Mouse (Mus musculus) hindbrain, embryonic 14.5 days (tissue): ENCODE measurements around the gene Izumo2. TPM values are rescaled to one million over a fixed set of nuclear protein-coding genes. Genes with fewer than 3 reads are reported as not detected.
A peak's percentile ranks its signal among the peaks of the same experiment; 100 is the strongest.

Experiments used
- ATAC-seq: fragments of 200-750 bp; cut with Nextera tagmentation; 2 replicates; pipeline ENCODE4 v1.8.0; 2017; ENCODE audit warnings: moderate number of reproducible peaks, mild to moderate bottlenecking, moderate TSS enrichment, moderate library complexity; ENCODE audit not compliant: low FRiP score
- DNase-seq: peaks from one replicate; pipeline ENCODE4 v3.0.0-alpha.2; 2015; ENCODE audit warnings: low spot score
- H3K27ac ChIP-seq: fragments of 300-500 bp; sonication (generic); 2 replicates; pipeline ENCODE4 v1.5.1; 2014; ENCODE audit warnings: mild to moderate bottlenecking, moderate library complexity
- H3K27me3 ChIP-seq: fragments of 300-500 bp; sonication (generic); 2 replicates; pipeline ENCODE4 v1.6.1; 2014; ENCODE audit warnings: mild to moderate bottlenecking, low read length, mixed read lengths; ENCODE audit not compliant: control insufficient read depth, insufficient read depth
- H3K36me3 ChIP-seq: fragments of 300-500 bp; sonication (generic); replicated peaks from 2 replicates; pipeline ENCODE4 v1.6.1; 2014; ENCODE audit not compliant: control insufficient read depth, insufficient read depth
- H3K4me1 ChIP-seq: fragments of 300-500 bp; sonication (generic); replicated peaks from 2 replicates; pipeline ENCODE4 v1.6.1; 2014; ENCODE audit warnings: antibody characterized with exemption, low read length, mixed read lengths; ENCODE audit not compliant: control insufficient read depth, insufficient read depth
- H3K4me2 ChIP-seq: fragments of 300-500 bp; sonication (generic); replicated peaks from 2 replicates; pipeline ENCODE4 v1.6.1; 2014; ENCODE audit warnings: mild to moderate bottlenecking, moderate library complexity
- H3K4me3 ChIP-seq: fragments of 300-500 bp; sonication (generic); replicated peaks from 2 replicates; pipeline ENCODE4 v1.5.1; 2014; ENCODE audit warnings: mild to moderate bottlenecking, low read length
- H3K9ac ChIP-seq: fragments of 300-500 bp; sonication (generic); 2 replicates; pipeline ENCODE4 v1.6.1; 2014
- H3K9me3 ChIP-seq: fragments of 300-500 bp; sonication (generic); 2 replicates; pipeline ENCODE4 v1.6.1; 2016; ENCODE audit warnings: low read length; ENCODE audit not compliant: control insufficient read depth
- WGBS: fragments of 180-500 bp; shearing (Covaris S2); extraction: QIAGEN DNeasy Blood & Tissue Kit; methylation state at CpG from one replicate; pipeline ENCODE4 v1.1.7; 2014; 5-methylcytosine and 5-hydroxymethylcytosine counted together
- polyA plus RNA-seq: library from polyadenylated mRNA; unstranded; fragments of >200 nt; fragmentation: Nextera tagmentation; extraction: Ambion mirVana; gene quantifications from 2 replicates; pipeline ENCODE4 v1.2.1, GENCODE M21; 2014

The Izumo2 gene
- polyA plus RNA-seq, 1 experiment from 2014 or later: not detected

- H3K27ac ChIP-seq: no peak overlapping the region
- H3K4me3 ChIP-seq: no peak overlapping the region
- H3K36me3 ChIP-seq: no peaks in the 10 kb centered on the region
- H3K4me2 ChIP-seq: no peak overlapping the region
- no peaks in the 10 kb centered on the region for H3K9me3 ChIP-seq
- 85% methylated on average over 7 of the region's 7 CpGs for WGBS
- no peak for DNase-seq
- H3K27me3 ChIP-seq: no peaks in the 10 kb centered on the region
- H3K4me1 ChIP-seq: peaks cover 4% of the 10 kb centered on the region; the same call in 1 of the 2 replicates
- ATAC-seq: no peak
- H3K9ac ChIP-seq: no peak overlapping the region
Observed at GRCm38 (mm10) chr7:44689331-44689730, 19.2 kb upstream of the Izumo2 start.

GRCm38 (mm10) chr7:44693427-44694175 lies 14.9 kb upstream of the Izumo2 start:
- Histone ChIP-seq H3K4me3 (no peak overlapping the region), H3K9me3 (no peaks in the 10 kb centered on the region), H3K4me1 (no peaks in the 10 kb centered on the region; the same call in 1 of the 2 replicates), H3K4me2 (no peak overlapping the region), H3K36me3 (no peaks in the 10 kb centered on the region), H3K27me3 (no peaks in the 10 kb centered on the region), H3K27ac (no peak overlapping the region), H3K9ac (no peak overlapping the region)
- ATAC-seq (no peak), DNase-seq (no peak)
- WGBS: 80% methylated on average over 10 of the region's 10 CpGs

- H3K9me3 ChIP-seq: no peaks in the 10 kb centered on the region
- no peaks in the 10 kb centered on the region for H3K36me3 ChIP-seq
- H3K4me3 ChIP-seq: no peak overlapping the region
- DNase-seq: no peak
- H3K4me2 ChIP-seq: no peak overlapping the region
- H3K9ac ChIP-seq: no peak overlapping the region
- ATAC-seq: no peak
- no peaks in the 10 kb centered on the region; the same call in 1 of the 2 replicates for H3K4me1 ChIP-seq
- H3K27me3 ChIP-seq: no peaks in the 10 kb centered on the region
- 96% methylated on average over 4 of the region's 4 CpGs for WGBS
- H3K27ac ChIP-seq: no peak overlapping the region
Observed at GRCm38 (mm10) chr7:44695223-44695622, 13.3 kb upstream of the Izumo2 start.

- no peaks in the 10 kb centered on the region for H3K36me3 ChIP-seq
- no peak for ATAC-seq
- H3K4me1 ChIP-seq: no peaks in the 10 kb centered on the region; the same call in 1 of the 2 replicates
- 16% methylated on average over 20 of the region's 20 CpGs for WGBS
- H3K27ac ChIP-seq: no peak overlapping the region
- no peak overlapping the region for H3K4me2 ChIP-seq
- peak overlapping the region; percentile 16; the same call in 1 of the 2 replicates for H3K9ac ChIP-seq
- no peak overlapping the region for H3K4me3 ChIP-seq
- no peaks in the 10 kb centered on the region for H3K9me3 ChIP-seq
- no peak for DNase-seq
- H3K27me3 ChIP-seq: no peaks in the 10 kb centered on the region
Observed at GRCm38 (mm10) chr7:44697191-44697710, 11.3 kb upstream of the Izumo2 start.

- WGBS: 58% methylated on average over 7 of the region's 7 CpGs
- no peak for ATAC-seq
Observed at GRCm38 (mm10) chr7:44697980-44698379, 10.6 kb upstream of the Izumo2 start.

GRCm38 (mm10) chr7:44701921-44702320 lies 6.6 kb upstream of the Izumo2 start:
- H3K9ac ChIP-seq: no peak overlapping the region
- no peaks in the 10 kb centered on the region for H3K36me3 ChIP-seq
- WGBS: 8% methylated on average over 6 of the region's 6 CpGs
- ATAC-seq (peak; percentile 79), DNase-seq (peak; percentile 65)
- no peaks in the 10 kb centered on the region for H3K9me3 ChIP-seq
- no peak overlapping the region for H3K27ac ChIP-seq
- no peak overlapping the region for H3K4me3 ChIP-seq
- no peaks in the 10 kb centered on the region; the same call in 1 of the 2 replicates for H3K4me1 ChIP-seq
- no peaks in the 10 kb centered on the region for H3K27me3 ChIP-seq
- H3K4me2 ChIP-seq: no peak overlapping the region

More at GRCm38 (mm10) chr7:44697980-44698379, 10.6 kb upstream of the Izumo2 start:
- Histone ChIP-seq H3K9ac (no peak overlapping the region), H3K4me3 (no peak overlapping the region), H3K36me3 (no peaks in the 10 kb centered on the region), H3K27me3 (no peaks in the 10 kb centered on the region), H3K4me1 (no peaks in the 10 kb centered on the region; the same call in 1 of the 2 replicates), H3K9me3 (no peaks in the 10 kb centered on the region), H3K27ac (no peak overlapping the region), H3K4me2 (no peak overlapping the region)
- no peak for DNase-seq

- H3K9ac ChIP-seq: no peak overlapping the region
- H3K4me2 ChIP-seq: no peak overlapping the region
- H3K4me3 ChIP-seq: no peak overlapping the region
- H3K9me3 ChIP-seq: no peaks in the 10 kb centered on the region
- 82% methylated on average over 8 of the region's 8 CpGs for WGBS
- no peak overlapping the region for H3K27ac ChIP-seq
- no peaks in the 10 kb centered on the region for H3K27me3 ChIP-seq
- no peak for DNase-seq
- no peak for ATAC-seq
- no peaks in the 10 kb centered on the region for H3K4me1 ChIP-seq
- H3K36me3 ChIP-seq: no peaks in the 10 kb centered on the region
Observed at GRCm38 (mm10) chr7:44702985-44703384, 5.6 kb upstream of the Izumo2 start.

GRCm38 (mm10) chr7:44704363-44704762 lies 4.2 kb upstream of the Izumo2 start:
- no peak for ATAC-seq
- H3K36me3 ChIP-seq: no peaks in the 10 kb centered on the region
- H3K4me3 ChIP-seq: no peak overlapping the region
- peak; percentile 45 for DNase-seq
- H3K4me1 ChIP-seq: no peaks in the 10 kb centered on the region
- H3K9ac ChIP-seq: no peak overlapping the region
- H3K4me2 ChIP-seq: no peak overlapping the region
- H3K27ac ChIP-seq: no peak overlapping the region
- H3K27me3 ChIP-seq: no peaks in the 10 kb centered on the region
- WGBS: 52% methylated on average over 3 of the region's 3 CpGs
- no peaks in the 10 kb centered on the region for H3K9me3 ChIP-seq

GRCm38 (mm10) chr7:44705086-44705485 lies 3.5 kb upstream of the Izumo2 start:
- no peak for ATAC-seq
- WGBS: 94% methylated on average over 4 of the region's 4 CpGs

More at GRCm38 (mm10) chr7:44705086-44705485, 3.5 kb upstream of the Izumo2 start:
- Histone ChIP-seq H3K4me2 (no peak overlapping the region), H3K27ac (no peak overlapping the region), H3K27me3 (no peaks in the 10 kb centered on the region), H3K9ac (no peak overlapping the region), H3K4me3 (no peak overlapping the region), H3K4me1 (no peaks in the 10 kb centered on the region), H3K9me3 (no peaks in the 10 kb centered on the region), H3K36me3 (no peaks in the 10 kb centered on the region)
- DNase-seq: no peak
